Mouse (Mus musculus): ENCODE data around the gene Dtnbp1. TPM values are rescaled to one million over a fixed set of nuclear protein-coding genes. Genes with fewer than 3 reads are reported as not detected.

The Dtnbp1 gene
- 50.9 and 55.3 TPM in 2 replicates for polyA plus RNA-seq (2015; fragmentation: Nextera tagmentation; extraction: Ambion mirVana)

DNA sequence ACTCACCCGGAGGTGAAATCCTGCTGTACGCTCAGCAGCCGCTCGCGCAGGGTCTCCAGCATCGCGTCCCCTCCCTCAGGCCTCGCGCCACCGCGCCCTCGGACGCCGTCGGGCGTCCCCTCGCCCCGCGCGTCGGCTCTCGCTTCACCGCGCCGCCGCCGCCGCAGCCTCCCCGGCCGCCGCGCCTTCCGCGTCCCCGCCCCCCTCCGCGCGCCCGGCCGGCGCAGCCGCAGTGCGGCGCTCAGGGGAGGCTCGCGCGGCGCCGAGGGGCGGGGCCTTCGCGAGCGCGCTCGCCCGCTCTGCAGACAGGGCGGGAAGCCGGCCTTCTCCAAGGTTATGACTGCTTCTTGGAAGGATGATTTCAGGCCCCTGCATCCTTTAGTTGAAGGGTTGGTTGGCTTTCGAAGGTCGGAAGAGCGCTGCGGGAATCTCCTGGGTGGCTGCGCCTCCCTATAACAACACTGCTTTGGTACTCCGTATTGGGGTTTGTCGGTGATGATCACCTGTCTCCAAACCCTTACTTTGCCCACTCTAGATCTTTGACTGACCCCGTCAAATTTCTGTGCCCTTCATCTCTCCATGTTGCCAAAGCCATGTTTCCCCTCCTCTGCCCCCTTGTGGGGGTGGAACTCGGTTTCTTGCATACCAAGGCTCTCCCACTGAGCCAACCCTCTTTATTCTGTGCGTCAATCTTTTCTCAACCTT, at the start of gene Dtnbp1:
Gene Dtnbp1, minus strand, starts transcription at position 237 of the 705 bp plus-strand sequence.

Other genes starting within 250 kb of the Dtnbp1 start
- not detected in 2 replicates for gene Gm9817, start 76.5 kb upstream of the Dtnbp1 start, polyA plus RNA-seq (2015; fragmentation: Nextera tagmentation; extraction: Ambion mirVana)

Measured in adrenal gland, postnatal 0 days (tissue).